Mouse (Mus musculus): ENCODE data around the gene Cabin1. TPM values are rescaled to one million over a fixed set of nuclear protein-coding genes. Genes with fewer than 3 reads are reported as not detected.

Gene Cabin1
- polyA plus RNA-seq, 1 experiment: 31.2 TPM

DNA sequence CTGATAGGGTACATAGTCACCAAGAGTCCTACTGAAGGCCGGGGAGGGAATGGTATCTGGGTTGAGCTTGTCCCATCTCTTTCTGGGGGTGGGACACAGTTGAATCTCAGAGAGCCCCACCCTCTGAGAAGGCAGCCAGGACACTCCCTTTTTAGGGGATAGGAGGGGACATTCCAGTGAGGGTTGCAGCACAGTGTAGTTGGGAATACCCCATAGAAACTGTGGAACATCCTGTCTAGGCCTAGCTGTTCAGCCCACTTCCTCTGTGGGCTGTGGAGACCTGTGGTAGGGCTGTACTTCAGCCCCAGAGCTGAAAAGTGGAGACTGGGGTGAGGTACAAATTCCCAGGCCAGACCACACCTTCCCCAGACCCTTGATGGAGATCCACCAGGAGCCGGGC, 121.2 kb downstream of the Cabin1 start:
- no peak for TF ChIP-seq FLI1 (IDR thresholded peaks at IDR 0.05; ENCODE audit: low read length)
- no peak for TF ChIP-seq GATA1 (IDR thresholded peaks at IDR 0.05; ENCODE audit: borderline replicate concordance, low read length)
- Histone ChIP-seq H3K27me3 (replicated peaks) (peaks cover 34% of the 10 kb centered on the region), H3K36me3 (replicated peaks; ENCODE audit: low read length) (peaks cover 38% of the 10 kb centered on the region)

DNA sequence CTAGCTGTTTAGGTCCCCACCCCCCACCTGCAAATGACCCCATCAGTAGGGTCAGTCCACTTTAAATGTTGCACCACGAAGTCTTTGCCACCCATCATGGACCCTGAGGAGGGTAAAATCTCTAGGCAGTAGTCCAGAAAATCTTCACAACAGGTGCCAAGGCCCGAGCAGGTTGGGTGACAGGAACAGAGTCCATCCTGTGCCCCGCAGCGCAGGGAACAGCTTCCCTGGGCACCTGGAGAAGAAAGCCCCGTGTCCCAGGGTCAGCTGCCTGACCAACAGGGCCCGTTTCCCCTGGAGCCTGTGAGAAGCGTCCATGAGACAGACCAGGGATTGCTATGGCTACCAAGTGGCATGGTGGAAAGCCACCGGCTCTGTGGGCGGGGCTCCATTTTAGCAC, 121.7 kb downstream of the Cabin1 start:
- Histone ChIP-seq H3K36me3 (replicated peaks; ENCODE audit: low read length) (peaks cover 34% of the 10 kb centered on the region), H3K9me3 (no peaks in the 10 kb centered on the region), H3K27me3 (replicated peaks) (peaks cover 39% of the 10 kb centered on the region), H3K4me1 (peaks cover 44% of the 10 kb centered on the region), H3K4me3 (replicated peaks) (no peak overlapping the region)
- TF ChIP-seq FLI1 (IDR thresholded peaks at IDR 0.05; ENCODE audit: low read length) (no peak), GATA1 (IDR thresholded peaks at IDR 0.05; ENCODE audit: borderline replicate concordance, low read length) (no peak)

More for the DNA sequence above, 121.2 kb downstream of the Cabin1 start:
- Histone ChIP-seq H3K4me3 (replicated peaks) (no peak overlapping the region), H3K9me3 (no peaks in the 10 kb centered on the region), H3K4me1 (peaks cover 39% of the 10 kb centered on the region)

DNA sequence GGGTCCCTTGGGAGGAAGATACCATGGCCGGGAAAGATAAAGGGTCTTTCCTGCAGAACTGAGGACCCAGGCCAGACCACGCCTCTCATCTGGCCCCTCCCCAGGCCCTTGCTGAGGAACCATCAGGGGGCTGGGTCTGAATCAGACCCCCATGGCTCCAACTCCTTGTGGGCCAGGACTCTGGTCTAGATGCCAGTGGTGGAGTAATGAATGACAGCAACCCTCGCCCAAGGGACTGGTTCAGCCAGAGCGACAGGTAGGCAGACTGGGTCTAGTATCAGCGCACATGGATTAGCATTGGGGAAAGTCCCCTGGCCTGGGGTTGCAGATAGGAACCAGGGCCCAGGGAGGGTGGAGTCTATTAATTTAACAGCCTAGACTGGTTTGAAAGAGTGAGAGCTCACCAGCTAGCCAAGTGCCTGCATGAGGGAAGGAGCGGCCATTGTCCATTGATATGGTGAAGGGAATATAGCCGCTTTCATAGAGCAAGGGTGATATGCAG, 122.4 kb downstream of the Cabin1 start:
- TF ChIP-seq FLI1 (IDR thresholded peaks at IDR 0.05; ENCODE audit: low read length): no peak
- no peak for TF ChIP-seq GATA1 (IDR thresholded peaks at IDR 0.05; ENCODE audit: borderline replicate concordance, low read length)

DNA sequence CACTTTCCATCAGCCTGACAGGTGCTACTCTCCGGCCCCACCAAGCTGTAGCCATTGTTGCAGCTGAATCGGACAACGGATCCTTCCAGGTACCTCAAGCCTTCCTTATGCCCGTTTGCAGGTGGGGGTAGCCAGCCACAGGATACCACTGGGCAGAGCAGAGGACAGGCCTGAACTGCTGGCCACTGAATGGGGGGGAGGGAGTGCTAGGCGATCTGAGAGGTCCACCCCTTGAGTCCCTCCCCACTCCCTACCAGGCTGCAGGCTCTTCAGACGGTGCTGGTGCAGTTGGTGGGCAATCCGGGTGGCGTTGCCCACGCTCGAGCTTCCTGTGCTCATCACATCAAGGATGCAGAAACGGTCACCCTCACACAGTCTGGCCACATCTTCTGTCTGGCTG, 126.4 kb downstream of the Cabin1 start:
- H3K27me3 ChIP-seq (replicated peaks): peaks cover 60% of the 10 kb centered on the region

More for the DNA sequence above, 122.4 kb downstream of the Cabin1 start:
- H3K36me3 ChIP-seq (replicated peaks; ENCODE audit: low read length): peaks cover 27% of the 10 kb centered on the region
- no peaks in the 10 kb centered on the region for H3K9me3 ChIP-seq
- H3K4me1 ChIP-seq: peaks cover 45% of the 10 kb centered on the region
- H3K27me3 ChIP-seq (replicated peaks): peaks cover 46% of the 10 kb centered on the region
- no peak overlapping the region for H3K4me3 ChIP-seq (replicated peaks)

DNA sequence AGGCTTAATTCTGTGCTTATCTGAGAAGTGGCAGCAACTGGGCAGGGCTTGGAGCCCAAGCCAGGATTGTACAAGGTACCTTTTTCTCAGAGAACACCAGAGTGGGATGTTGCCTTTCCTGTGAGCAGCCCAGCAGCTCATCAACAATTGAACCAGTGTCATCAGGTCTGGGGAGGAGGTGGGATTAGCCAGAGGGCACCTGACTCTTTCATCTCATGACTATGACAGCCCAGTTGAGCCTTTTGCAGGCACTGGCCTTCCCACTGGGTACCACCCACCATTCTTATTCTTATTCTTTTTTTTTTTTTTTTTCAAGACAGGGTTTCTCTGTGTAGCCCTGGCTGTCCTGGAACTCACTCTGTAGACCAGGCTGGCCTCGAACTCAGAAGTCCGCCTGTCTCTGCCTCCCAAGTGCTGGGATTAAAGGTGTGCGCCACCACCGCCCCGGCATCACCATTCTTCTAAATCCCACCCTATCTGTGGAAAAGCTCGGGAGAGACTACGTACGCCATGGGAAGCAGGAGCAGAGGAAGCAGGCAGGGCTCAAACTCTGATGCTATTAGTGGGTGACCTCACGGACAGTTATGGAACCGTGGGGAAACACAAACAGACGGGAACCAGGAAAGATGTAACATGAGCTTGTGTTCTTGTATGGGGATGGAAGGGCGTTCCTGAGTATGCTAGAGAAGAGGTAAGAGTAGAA, 127.9 kb downstream of the Cabin1 start:
- TF ChIP-seq GATA1 (IDR thresholded peaks at IDR 0.05; ENCODE audit: borderline replicate concordance, low read length) (no peak), FLI1 (IDR thresholded peaks at IDR 0.05; ENCODE audit: low read length) (no peak)
- H3K4me1 ChIP-seq: peaks cover 36% of the 10 kb centered on the region
- H3K36me3 ChIP-seq (replicated peaks; ENCODE audit: low read length): no peaks in the 10 kb centered on the region
- H3K27me3 ChIP-seq (replicated peaks): peaks cover 63% of the 10 kb centered on the region
- H3K4me3 ChIP-seq (replicated peaks): no peak overlapping the region
- no peaks in the 10 kb centered on the region for H3K9me3 ChIP-seq

More for the DNA sequence above, 126.4 kb downstream of the Cabin1 start:
- peaks cover 42% of the 10 kb centered on the region for H3K4me1 ChIP-seq
- H3K36me3 ChIP-seq (replicated peaks; ENCODE audit: low read length): no peaks in the 10 kb centered on the region
- H3K9me3 ChIP-seq: no peaks in the 10 kb centered on the region
- TF ChIP-seq GATA1 (IDR thresholded peaks at IDR 0.05; ENCODE audit: borderline replicate concordance, low read length) (no peak), FLI1 (IDR thresholded peaks at IDR 0.05; ENCODE audit: low read length) (no peak)
- H3K4me3 ChIP-seq (replicated peaks): no peak overlapping the region

DNA sequence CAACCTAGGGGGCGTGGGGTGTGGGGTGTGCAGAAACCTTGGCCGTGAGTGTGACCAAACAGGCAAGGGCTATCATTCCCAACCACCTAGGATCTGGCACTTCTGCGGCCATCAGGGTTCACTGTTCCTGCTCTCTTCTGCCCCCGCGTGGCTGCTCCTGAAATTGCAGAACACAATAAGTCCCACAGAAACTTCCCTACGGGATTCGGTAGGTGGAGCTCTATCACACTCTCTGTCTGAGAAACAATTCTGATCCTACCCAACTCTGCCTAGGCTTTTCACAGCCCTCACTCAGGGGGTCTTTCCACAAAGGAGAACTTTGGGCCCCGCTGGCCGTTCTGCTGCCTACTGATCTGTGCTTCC, 128.5 kb downstream of the Cabin1 start:
- peak overlapping the region; percentile 72 for H3K4me3 ChIP-seq (replicated peaks)
- no peaks in the 10 kb centered on the region for H3K36me3 ChIP-seq (replicated peaks; ENCODE audit: low read length)
- H3K4me1 ChIP-seq: peaks cover 36% of the 10 kb centered on the region
- TF ChIP-seq GATA1 (IDR thresholded peaks at IDR 0.05; ENCODE audit: borderline replicate concordance, low read length) (no peak), FLI1 (IDR thresholded peaks at IDR 0.05; ENCODE audit: low read length) (no peak)
- peaks cover 57% of the 10 kb centered on the region for H3K27me3 ChIP-seq (replicated peaks)
- H3K9me3 ChIP-seq: no peaks in the 10 kb centered on the region

DNA sequence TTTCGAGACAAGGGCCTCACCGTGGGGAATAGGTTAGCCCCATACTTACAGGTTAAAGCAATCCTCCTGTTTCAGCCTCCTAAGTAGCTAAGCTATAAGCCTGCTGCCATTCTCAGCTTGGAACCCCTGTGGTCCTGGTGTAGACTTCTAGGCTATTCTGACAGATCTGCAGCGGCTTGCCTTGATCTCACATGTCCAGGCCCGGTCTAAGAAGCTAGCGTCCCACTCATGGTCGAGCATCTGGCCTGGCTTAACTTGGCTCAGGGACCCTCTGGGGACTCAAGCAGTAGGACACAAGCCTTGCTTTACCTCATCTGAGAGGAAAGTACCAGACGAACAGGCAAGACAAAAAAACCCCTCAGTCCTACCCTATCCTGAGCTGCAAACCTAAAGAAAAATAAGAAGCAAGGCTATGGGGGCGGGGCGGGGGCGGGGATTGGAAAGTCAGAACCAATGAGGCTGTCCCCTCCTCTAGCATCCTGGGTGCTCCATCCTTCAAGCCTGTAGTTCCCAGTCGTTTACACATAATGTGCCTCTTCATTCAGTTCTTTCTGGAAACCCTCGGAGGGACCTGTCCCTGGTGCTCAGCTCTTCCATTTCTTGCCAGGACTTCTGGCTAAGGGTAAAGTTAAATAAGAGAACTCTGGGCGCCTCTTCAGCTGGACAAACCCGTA, 129.0 kb downstream of the Cabin1 start:
- peak overlapping the region; percentile 72 for H3K4me3 ChIP-seq (replicated peaks)
- peaks cover 52% of the 10 kb centered on the region for H3K27me3 ChIP-seq (replicated peaks)
- H3K36me3 ChIP-seq (replicated peaks; ENCODE audit: low read length): no peaks in the 10 kb centered on the region
- peaks cover 3% of the 10 kb centered on the region for H3K9me3 ChIP-seq
- peaks cover 36% of the 10 kb centered on the region for H3K4me1 ChIP-seq
- TF ChIP-seq FLI1 (IDR thresholded peaks at IDR 0.05; ENCODE audit: low read length): no peak
- TF ChIP-seq GATA1 (IDR thresholded peaks at IDR 0.05; ENCODE audit: borderline replicate concordance, low read length): no peak

DNA sequence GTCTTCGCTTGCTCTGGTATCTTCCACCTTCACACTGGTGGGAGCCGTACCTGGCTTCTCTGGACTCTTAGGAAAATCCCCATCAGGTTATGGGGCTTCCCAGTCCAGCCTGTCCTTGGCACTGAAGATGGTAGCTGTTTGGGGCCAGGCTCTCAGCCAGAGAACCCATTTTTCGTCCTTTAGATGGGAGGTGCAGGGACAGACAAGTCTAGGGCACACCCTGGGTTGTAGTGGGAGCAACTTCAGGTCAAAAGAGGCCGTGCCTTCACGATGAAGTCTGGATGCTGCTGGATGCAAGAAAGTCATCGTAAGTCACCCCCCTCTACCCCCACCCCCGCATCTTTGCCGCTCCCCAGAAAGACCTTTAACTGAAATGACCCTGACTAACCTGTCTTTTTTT, 129.5 kb downstream of the Cabin1 start:
- Histone ChIP-seq H3K9me3 (peaks cover 9% of the 10 kb centered on the region), H3K4me1 (peaks cover 36% of the 10 kb centered on the region), H3K27me3 (replicated peaks) (peaks cover 48% of the 10 kb centered on the region), H3K36me3 (replicated peaks; ENCODE audit: low read length) (no peaks in the 10 kb centered on the region), H3K4me3 (replicated peaks) (no peak overlapping the region)
- TF ChIP-seq GATA1 (IDR thresholded peaks at IDR 0.05; ENCODE audit: borderline replicate concordance, low read length) (no peak), FLI1 (IDR thresholded peaks at IDR 0.05; ENCODE audit: low read length) (no peak)

DNA sequence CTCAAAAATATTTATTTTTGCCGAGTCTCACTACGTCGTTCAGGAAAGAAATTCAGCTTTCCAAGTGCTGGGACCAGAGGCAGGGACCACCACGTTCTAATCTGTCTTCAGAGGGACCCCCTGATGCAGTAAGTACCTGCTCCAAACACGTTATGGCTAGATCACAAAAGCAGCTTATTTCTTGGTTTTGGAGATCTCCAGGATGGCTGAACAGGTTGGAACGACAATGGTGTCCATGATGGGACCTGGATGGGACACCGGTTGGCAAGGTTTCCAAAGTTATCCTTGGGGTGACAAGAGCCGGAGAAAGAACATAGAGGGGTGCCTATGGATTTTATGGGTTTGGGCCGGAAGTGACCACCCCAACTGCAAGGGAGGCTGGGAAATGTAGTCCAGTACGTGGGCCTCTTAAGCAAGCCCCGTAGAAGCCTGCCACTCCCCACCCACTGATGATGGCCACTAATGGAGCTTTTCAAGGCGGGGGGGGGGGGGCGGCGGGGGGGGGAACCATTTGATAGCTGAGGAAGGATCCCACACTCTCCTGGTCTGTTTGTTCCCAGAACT, 130.5 kb downstream of the Cabin1 start:
- Histone ChIP-seq H3K27me3 (replicated peaks) (peaks cover 42% of the 10 kb centered on the region), H3K4me1 (peaks cover 34% of the 10 kb centered on the region), H3K4me3 (replicated peaks) (no peak overlapping the region), H3K9me3 (peaks cover 18% of the 10 kb centered on the region), H3K36me3 (replicated peaks; ENCODE audit: low read length) (no peaks in the 10 kb centered on the region)
- TF ChIP-seq FLI1 (IDR thresholded peaks at IDR 0.05; ENCODE audit: low read length): no peak
- TF ChIP-seq GATA1 (IDR thresholded peaks at IDR 0.05; ENCODE audit: borderline replicate concordance, low read length): no peak

DNA sequence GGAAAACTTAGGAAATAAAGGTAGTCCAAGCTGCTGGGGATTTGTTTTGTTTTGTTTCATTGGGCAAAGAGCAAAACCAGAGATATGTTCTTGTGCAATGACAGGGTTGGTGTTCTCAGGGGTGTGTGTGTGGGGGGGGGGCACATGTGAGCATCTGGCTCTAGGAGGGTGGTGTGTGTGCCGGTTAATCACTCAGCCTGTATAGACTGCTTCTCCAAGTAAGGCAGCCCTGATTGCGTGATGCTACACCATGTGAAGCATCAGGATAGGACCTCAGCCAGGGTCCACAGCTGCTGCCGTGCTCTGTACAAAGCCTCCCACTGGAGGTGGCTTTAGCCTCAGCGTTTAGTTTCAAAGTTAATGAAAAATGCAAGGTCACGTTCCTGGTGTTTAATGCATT, 131.1 kb downstream of the Cabin1 start:
- TF ChIP-seq GATA1 (IDR thresholded peaks at IDR 0.05; ENCODE audit: borderline replicate concordance, low read length) (no peak), FLI1 (IDR thresholded peaks at IDR 0.05; ENCODE audit: low read length) (no peak)
- H3K4me1 ChIP-seq: peaks cover 31% of the 10 kb centered on the region
- H3K36me3 ChIP-seq (replicated peaks; ENCODE audit: low read length): no peaks in the 10 kb centered on the region
- H3K4me3 ChIP-seq (replicated peaks): no peak overlapping the region
- H3K9me3 ChIP-seq: peaks cover 19% of the 10 kb centered on the region
- H3K27me3 ChIP-seq (replicated peaks): peaks cover 36% of the 10 kb centered on the region

Data from megakaryocyte, embryonic 14.5 days (primary cell).